Mouse (Mus musculus) thymus, postnatal 10 days (tissue): ENCODE data around the gene Uggt1.

Source experiments
- DNase-seq, 2 experiments: peaks; one replicate each; pipeline ENCODE4 v3.0.0; 2021; ENCODE audit warnings: low spot score in 2 of 2

The Uggt1 gene

GRCm38 (mm10) chr1:36116488-36116887 lies 128.0 kb downstream of the Uggt1 start:
- DNase-seq = no peak

- no peak for DNase-seq
Measured at GRCm38 (mm10) chr1:36114844-36115243, 129.7 kb downstream of the Uggt1 start.

GRCm38 (mm10) chr1:36113670-36114069 lies 130.8 kb downstream of the Uggt1 start:
- no peak for DNase-seq

GRCm38 (mm10) chr1:36112665-36113064 lies 131.9 kb downstream of the Uggt1 start:
- DNase-seq = no peak

GRCm38 (mm10) chr1:36109987-36110386 lies 134.5 kb downstream of the Uggt1 start:
- DNase-seq = no peak

GRCm38 (mm10) chr1:36105917-36106706 lies 138.4 kb downstream of the Uggt1 start:
- no peak for DNase-seq

- DNase-seq = no peak
Measured at GRCm38 (mm10) chr1:36100371-36100770, 144.1 kb downstream of the Uggt1 start.

- no peak for DNase-seq
Measured at GRCm38 (mm10) chr1:36098432-36098831, 146.1 kb downstream of the Uggt1 start.

- no peak for DNase-seq
Measured at GRCm38 (mm10) chr1:36095423-36096272, 148.9 kb downstream of the Uggt1 start.

- DNase-seq = no peak
Measured at GRCm38 (mm10) chr1:36093741-36094140, 150.8 kb downstream of the Uggt1 start.

- no peak for DNase-seq
Measured at GRCm38 (mm10) chr1:36091246-36091645, 153.3 kb downstream of the Uggt1 start.

GRCm38 (mm10) chr1:36090722-36091110 lies 153.8 kb downstream of the Uggt1 start:
- no peak for DNase-seq
